Mouse (Mus musculus) A20 (cell line): ENCODE data around the gene Sh2d1b1.
A peak's percentile ranks its signal among the peaks of the same experiment; 100 is the strongest.
"Not testable (repeated sequence)": the region's sequence is repeated elsewhere in the genome, so short reads cannot be mapped to it uniquely, and the experiment has no call there.

ENCODE experiments used
- DNase-seq: peaks from one replicate; pipeline ENCODE4 v3.0.0-alpha.2; 2011; ENCODE audit warnings: low read depth, low spot score

Sh2d1b1 gene

DNA sequence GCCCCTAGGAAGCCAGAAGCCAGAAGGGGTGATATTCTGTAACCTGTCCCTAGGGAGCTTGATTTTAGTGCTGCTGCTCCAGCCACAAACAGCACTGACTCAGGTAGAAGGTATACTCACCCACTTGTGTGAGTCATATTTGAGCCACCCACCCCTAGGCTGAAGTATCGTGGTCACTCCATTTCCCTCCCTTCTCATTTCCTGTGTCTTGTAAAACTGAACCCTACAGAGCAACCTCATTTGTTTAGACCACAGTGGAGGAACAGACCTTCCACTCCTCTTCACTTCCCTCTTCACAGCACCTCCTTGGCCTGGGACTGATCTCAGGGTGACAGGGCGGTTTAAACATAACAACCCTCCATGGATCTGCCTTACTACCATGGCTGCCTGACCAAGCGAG is at the start of gene Sh2d1b1:
Gene Sh2d1b1, plus strand, starts transcription at position 305 of the 400 bp plus-strand sequence.
- DNase-seq = no peak

DNA sequence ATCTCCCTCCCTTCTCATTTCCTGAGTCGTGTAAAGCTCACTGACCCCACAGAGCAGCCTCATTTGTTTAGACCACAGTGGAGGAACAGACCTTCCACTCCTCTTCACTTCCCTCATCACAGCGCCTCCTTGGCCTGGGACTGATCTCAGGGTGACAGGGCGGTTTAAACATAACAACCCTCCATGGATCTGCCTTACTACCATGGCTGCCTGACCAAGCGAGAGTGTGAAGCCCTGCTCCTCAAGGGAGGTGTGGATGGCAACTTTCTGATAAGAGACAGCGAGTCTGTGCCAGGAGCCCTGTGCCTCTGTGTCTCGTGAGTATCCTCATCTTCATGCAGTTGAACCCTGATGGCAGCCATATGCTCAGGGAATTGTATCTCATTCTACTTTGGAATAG is 44.4 kb upstream of the Sh2d1b1 start, which contains the start of gene Sh2d1b2:
Gene Sh2d1b2, plus strand, starts transcription at position 62 of the 400 bp plus-strand sequence.
- not testable (repeated sequence) for DNase-seq

DNA sequence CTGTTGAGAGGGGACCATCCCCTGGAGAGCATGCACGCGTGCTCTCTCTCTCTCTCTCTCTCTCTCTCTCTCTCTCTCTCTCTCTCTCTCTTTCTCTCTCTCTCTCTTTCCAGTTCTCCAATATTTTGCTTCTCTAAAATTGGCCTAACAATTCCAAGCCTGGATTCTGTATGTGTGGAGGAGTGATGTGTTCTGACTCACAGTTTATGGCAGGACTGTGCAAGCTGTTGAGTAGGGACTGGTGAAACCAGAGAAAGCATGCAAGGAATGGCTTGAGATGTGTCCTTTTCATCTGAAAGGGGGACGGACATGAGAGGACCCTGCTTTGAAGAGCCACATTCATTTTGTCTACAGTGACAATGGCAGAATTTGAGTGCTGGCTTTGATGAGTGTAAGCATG is 32.1 kb upstream of the Sh2d1b1 start:
- no peak for DNase-seq

DNA sequence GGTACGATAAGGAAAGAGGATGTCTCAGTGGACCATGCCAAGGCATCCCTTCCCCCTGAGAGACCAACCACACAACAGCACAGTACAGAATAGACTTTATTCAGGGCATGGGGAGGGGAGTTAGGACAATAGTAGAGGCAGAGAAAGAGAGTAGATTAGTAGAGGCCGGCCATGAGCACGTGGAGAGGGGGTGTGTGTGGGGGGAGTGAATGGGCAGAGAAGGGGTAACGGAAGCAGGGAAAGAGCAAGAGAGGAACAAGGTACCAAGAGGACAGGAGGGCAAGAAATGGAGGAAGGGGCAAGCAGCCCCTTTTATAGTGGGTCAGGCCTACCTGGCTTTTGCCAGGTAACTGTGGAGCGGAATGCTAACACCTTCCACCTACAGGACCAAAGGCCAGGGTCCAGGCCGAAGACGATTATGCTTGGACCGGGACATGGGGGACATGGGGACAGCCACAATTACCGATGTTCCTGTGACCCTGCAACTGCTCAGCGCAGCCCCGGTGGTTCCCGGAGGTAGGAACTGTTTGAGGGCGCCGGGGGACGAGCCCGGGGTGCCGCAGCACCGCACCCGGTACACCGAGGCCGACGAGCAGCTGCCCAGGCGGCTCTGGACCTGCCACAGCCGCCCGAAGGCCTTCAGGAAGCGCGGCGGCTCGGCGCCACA is 22.1 kb upstream of the Sh2d1b1 start:
- DNase-seq = no peak

DNA sequence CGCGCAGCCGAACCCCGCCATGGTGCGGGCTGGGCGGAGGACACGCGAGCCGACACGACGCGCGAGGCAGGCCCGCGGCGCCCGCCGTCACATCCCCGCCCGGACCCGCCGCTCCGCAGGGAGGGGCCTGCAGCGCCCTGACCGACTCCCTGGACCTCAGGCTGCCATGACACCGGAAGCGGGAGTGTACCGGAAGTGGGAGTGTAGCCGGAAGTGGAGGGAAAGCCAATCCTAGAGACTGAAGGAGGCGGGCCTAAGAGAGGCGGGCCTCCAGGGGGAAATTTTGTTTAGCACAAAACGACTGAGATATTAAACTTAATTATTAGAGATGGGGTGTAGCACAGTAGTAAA is 21.6 kb upstream of the Sh2d1b1 start:
- DNase-seq = peak; percentile 81

DNA sequence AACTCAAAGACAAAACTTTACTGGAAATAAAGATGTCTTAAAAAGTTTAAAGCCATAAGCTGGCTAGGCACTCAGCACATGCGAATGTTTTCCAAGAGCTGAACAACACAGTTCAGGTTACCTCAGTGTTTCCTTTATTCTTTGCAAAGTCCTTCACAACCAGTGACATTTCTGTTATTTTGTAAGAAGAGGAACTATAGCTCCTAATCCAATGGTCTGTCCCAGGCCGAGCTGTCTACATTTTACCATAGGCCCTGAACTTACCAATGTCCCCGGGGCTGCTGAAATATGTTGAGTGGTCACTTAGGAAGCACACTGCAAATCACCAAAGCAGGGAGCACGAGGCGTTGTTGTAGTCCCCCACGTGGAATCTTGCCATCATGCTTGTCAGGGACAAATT is 6.8 kb upstream of the Sh2d1b1 start:
- no peak for DNase-seq

DNA sequence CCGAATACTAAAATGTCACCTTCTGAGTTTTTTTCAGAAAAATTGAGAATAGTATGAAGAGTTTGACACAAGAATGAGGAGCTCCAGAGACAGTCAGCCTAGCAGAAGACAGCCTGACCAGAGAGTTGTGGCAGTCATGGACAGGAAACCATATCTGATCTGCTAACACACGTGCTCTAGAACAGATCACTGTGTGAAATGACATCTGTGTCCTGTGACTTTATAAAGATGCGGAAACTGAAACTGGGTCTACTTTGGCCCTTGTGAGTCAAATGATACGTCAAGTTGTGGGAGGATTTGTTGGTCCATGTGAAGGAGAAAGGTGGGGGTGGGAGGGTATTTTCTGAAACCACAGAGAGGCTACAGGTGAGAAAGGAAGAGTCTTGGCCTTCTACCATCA is 6.4 kb upstream of the Sh2d1b1 start:
- DNase-seq = no peak

DNA sequence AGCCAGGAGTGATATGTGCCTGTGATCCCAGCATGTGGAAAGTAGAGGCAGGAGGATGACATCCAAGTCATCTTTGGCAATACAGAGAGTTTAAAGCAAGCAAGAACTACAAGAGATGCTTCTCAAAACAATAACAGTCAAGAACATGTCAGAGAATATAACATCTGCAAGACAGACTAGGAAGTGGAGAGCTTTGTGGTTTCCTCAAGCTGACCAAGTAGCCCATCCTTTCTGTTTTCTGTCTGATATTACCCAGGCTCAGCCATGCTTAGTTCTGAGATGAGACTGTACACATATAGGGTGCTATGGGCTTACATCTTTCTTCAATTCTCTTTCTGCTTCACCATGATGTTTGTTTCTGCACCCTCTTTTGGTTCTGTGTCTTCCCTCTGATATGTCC is 3.9 kb upstream of the Sh2d1b1 start:
- no peak for DNase-seq

DNA sequence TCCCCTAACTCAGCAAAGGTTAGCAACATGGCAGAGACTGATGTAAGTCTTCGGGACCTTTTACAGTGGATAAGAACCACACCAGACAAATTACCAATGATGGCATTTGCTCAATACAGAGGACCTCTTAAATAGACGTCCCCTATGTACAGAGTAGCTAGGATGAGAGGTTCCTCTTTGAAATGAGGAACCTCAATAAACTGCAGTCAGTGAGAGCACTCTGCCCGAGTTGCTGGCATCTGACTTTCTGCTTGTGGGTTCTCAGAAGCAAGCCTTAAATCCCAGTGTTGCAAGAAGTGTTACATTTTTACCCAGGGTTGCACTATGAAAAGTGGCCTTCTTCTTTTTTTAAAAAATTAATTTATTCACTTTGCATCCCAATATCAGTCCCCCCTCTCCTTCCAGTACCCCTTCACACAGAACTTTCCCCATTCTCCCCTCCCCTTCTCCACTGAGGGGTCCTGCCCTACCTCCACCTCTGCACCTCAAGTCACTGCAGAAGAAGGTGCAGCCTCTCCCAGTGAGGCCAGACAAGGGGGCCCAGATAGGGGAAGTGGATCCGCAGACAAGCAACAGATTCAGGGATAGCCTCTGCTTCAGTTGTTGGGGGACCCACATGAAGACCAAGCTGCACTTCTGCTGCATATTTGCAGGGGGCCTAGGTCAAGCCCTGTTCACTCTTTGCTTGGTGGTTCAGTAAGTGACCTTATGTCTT is 5.5 kb downstream of the Sh2d1b1 start:
- DNase-seq = no peak

DNA sequence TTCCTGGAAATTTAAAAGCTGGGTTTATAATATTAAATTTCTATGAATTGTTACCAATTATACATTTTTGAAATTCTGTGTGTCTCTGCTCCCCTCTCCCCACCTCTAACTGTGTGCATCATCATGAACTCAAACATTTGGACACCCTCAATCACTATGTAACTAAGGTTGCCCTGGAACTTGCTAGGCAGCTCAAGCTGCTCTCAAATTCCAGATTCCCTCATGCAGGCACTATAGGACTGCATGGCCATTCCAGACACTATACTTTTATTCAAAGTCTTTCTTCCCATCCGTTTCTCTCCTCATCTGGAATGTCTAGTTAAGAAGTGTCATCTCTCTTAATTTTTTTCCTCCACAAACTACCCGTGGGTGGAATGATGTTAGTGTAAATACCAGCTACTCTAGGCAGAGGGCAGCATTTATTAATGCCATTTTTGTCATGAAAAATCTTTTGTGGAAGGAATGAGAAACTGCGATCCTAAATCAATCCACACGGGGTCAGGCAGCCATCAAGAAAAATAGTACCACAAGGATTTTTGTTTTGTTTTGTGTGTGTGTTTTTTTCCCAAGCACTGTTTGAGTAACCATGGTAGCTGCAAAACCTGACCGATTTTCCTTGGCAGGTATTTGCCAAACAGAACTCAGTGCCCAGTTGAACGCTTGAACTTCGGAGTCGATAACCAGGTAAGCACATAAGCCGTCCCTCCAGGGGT is 15.3 kb downstream of the Sh2d1b1 start:
- no peak for DNase-seq

DNA sequence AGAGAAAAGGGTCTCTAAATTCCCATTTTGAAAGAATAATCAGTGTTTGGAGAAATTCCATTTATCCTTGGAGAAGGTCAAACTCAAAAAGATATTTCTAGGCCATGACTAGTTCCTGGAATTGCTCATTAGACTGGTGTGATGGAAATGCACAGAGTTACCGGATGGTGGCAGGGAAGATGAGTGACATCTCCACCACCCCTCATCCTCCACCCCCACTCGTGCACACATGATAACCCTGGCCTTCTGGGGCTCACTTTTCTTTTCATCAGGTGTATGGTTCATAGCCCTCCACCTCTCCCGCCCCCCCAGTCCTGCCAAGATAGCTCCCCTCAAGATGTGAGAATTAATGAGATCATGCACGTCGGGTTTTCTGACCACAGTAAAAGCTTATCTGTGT is 16.1 kb downstream of the Sh2d1b1 start:
- DNase-seq = no peak

DNA sequence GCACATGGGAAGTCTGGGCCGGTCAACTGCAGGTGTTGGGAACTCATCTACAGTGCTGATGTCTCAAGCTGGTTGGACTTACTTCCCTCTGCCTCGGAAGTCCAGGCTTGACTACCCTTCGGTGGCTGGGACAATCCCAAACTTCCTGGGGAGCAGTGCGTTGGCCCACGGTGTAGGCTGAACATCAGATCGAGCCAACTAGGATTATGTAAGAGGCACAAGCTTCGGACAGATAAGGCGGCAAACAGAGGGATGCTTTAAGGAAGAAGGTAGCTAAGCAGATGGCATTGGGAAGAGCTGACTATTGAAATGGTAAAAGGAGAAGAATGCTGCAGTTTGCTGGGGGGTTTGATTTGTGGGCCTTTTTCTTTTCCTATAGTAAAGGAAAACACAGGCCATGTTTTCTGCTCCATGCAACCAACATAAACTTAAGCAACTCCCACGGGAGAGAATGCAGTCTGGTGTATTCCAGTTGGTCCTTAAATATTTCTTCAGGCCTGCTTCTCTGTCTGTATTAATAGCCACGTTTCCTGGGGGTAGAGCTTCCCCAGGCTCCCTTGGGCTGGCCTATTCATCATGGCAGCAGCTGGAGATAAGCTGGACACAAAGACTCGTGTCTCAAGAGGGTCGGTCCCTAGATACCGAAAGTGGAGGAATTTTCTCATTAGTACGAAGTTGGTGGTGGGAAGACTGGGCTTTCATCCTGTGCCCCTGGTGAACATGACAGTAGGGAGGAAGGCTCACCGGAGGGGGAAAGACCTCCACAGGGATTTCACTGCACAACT is 17.9 kb downstream of the Sh2d1b1 start:
- DNase-seq = no peak

DNA sequence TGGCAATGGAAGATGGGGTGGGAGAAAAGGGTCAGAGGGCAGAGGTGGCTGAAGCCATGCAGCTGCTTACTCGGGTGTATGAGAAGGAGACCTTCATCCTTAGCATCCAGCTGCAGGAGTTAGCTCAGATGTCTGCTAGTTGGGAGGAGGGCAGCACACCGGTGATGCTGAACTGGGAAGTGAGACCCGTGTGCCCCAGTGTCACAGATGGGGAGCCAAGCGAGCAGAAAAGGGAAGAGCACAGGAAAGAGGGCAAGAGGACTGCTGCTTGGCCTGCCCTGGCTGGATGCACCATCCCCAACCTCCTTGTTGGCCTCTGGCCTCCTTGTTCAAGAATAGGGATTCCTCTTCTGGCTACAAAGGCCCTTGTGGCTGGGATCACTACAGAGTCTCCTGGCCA is 22.4 kb downstream of the Sh2d1b1 start:
- DNase-seq = no peak

DNA sequence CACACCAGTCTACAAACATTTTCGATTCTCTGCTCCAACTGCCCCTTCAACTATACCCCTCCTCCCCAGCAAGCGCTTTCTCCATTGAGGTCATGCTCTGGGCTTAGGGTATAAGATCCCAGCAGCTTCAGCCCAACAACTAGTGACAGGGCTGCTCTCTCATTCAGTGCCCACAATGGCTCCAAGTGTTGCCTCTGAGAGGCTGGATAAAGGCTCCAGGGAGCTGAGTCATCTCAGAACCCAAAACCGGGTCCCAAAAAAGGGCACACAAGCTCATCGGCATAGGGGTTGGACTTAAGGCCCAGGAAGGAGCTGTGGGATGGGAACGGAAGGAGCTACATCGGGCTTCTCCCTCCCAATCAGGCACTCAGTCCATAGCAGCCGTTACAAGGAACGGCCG is 24.6 kb downstream of the Sh2d1b1 start:
- no peak for DNase-seq

DNA sequence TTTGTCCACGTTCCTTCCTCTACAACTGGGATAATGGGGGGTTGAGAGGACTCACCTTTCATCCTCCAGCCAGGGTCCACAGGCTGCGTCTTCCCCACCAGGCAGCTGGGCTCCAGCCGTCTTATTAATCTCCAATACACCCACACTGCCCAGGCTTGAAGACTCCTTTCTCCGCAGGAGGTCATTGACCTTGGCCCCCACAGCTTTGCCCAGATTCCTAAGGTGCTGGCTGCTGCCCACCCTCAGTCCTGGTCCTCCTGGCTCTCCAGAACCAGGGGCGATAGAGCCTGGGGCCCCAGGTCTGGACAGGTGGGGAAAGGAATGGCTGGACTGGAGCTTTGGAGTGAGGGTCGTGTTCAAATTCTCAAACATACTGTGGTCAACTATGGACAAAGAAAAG is 25.3 kb downstream of the Sh2d1b1 start:
- DNase-seq = no peak

DNA sequence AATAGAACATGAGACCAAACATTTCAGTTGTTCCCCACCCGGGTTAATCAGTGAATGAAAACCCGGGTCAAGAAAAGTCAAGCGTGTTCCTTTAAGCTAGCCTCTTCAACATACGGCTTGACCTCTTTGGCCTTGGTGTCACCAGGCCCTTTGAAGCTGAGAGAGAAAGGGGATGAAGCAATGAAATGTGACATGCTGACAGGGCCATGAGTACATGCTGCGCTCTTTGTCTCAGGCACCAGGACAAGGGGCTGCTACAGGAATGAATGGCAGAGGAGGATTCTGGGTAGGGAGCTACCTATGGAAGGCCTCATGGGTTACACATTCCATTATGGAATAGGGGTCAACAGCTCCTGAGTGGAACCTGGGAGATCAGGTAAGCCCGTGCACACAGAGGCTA is 26.0 kb downstream of the Sh2d1b1 start:
- DNase-seq = no peak

DNA sequence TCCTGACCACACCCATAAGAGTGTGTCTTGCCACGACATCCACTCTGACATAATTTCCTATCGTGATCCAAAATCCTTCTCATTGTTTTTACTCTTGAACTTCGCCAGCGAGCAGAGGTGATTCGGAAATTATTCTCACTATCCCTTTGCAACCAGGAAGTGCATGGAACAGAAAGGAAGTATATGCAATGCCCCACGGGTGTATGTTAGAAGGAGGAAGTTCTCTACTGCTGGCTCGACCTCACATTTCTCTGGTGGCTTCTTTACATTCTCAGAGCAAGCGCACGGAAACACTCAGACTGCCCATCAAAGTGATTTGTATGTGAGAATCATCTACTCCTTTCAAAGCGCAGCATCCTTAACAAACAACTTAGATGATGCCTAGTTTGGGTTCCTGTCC is 27.9 kb downstream of the Sh2d1b1 start:
- DNase-seq = no peak

DNA sequence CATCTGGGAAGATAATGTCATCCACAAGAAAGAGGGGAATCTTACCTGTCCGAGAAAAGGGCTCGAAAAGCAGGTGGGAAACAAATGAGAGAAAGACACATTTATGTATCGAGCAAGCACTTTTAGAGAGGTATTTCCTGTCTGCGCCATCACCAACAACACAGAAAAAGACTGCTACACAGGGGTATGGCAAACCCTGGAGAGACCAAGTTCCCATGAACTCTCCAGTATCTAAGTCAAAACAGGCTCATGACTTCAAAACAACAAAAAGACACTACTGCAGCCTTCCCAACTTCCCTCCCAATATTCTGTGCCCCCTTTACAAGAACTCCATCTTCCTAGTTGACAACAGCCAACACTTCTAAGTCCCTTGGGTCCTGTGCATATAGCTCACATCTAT is 29.1 kb downstream of the Sh2d1b1 start, which contains the start of gene Gm7694:
Gene Gm7694, minus strand, starts transcription at position 101 of the 400 bp plus-strand sequence.
- DNase-seq = no peak

DNA sequence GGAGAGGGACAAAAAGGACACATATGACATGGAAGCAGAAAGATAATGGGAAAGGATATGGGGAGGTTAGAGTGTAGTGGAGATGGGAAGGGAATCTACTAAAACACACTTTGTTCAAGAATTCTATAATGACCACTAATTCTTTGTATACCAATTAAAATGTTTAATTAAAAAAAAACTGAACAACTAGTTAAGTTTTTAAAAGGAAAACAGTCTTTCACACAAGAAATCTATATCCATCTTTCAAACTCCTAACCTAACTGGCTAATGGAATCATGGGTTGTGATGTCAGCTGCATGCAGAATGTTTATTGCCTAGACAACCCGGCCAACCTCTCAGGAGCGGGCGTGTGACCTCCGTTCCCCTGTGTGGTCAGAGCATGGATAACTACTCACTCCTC is 31.4 kb downstream of the Sh2d1b1 start, which contains the start of gene Spata46:
Gene Spata46, plus strand, starts transcription at position 301 of the 400 bp plus-strand sequence.
- DNase-seq = no peak

DNA sequence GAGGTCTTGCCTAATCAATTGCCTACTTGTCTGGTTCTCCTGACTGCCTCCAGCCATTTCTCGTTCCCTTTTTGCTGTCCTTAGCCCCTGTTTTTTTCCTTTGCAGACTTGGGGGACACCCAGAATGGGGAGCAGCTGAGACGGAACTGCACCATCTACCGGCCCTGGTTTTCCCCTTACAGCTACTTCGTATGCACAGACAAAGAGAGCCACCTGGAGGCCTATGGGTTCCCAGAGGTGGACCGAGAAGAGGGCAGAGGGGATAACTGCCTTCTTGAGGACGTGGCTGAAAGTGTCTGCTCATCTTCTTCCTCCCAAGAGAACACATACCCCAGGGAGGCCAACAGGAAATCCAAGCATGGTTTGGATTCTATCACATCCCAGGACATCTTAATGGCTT is 34.3 kb downstream of the Sh2d1b1 start:
- no peak for DNase-seq

DNA sequence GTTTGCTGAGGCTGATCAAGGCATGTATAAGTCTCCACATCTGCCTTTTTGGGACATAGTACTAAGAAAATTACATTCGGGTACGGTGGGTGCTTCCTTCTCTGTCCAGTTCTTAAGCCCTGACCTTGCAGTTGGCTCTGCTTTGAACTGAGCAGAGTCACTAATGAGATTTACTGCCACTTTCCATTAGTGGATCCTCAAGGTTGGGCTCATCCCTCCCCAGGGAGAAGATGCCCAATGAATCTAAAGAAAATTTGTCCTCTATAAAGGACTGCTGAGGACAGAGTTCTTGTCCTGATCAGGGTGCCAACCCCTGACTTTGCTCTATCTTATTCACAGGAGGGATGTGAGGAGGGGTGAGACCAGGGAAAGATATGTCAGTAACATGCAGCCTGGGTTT is 44.9 kb downstream of the Sh2d1b1 start:
- no peak for DNase-seq

DNA sequence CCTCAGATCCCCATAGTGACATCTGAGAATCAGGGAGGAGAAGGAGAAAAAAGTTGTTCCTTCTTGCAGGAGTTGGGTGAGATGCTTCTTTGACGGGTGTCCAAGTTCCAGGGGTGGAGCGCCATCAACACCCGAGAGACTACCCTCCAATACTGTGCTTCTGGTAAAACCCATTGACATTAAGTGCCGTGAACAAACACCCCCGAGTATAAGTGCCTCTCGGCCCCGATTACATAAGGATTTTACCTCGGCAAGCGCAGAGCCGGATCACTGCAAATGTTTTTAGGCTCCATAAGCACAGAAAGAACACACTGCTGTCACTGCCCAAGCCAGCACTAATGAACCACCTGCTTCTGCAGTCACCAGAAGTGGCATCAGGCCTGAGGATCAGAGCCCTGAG is 45.9 kb downstream of the Sh2d1b1 start:
- no peak for DNase-seq
